ENCODE assay signal across 12 mouse cellular contexts in the genomic region with DNA sequence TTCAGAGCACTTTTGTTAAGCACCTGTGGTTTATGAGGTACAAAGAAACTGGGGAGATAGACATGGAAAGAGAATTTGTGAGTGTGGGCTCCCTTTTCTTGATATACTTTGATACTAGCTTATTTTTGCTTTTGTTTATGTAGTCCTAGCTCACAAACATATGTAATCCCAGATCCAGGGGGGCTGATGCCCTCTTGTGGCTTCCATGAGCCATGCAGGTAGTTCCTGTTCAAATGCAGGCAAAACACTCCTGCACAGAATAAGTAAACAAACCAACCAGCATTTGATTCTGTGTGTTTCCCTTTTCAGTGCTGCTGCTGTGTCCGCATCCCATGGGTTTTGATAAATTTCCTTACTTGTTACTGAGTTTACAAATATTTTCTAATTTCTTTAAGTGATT. TPM values are rescaled to one million over a fixed set of nuclear protein-coding genes. Genes with fewer than 3 reads are reported as not detected.
DNase-seq lines count a peak whose midpoint lies in the region; ATAC-seq and TF ChIP-seq lines count a peak whose summit lies in the region.
"Had no signal": no experiment of that assay in that cellular context is flagged by ENCODE, and none has a peak within 500 bp of the region (broad histone marks: within the 10 kb centered on the region; RNA-seq: fewer than 3 reads in every experiment).

No protein-coding gene starts in this region.

- TF ChIP-seq POLR2A in liver, adult 2 months (IDR thresholded peaks at IDR 0.05; ENCODE audit: extremely low read depth, insufficient read depth, low read length) = no peak

- 43% methylated on average over 1 of the region's 1 CpGs for WGBS in liver, adult 2 months
- 71% methylated on average over 1 of the region's 1 CpGs for WGBS in liver, embryonic 12.5 days (ENCODE audit: insufficient replicate concordance)

- no peak for ATAC-seq in liver, embryonic 12.5 days

- H3K9ac ChIP-seq in liver, adult 2 months (ENCODE audit: low read depth, low read length) = no peak overlapping the region
- no peak overlapping the region for H3K9ac ChIP-seq in liver, embryonic 12.5 days
- H3K9ac ChIP-seq: heart, embryonic 15.5 days; limb, embryonic 13.5 days; neural tube, embryonic 13.5 days; stomach, embryonic 15.5 days had no signal

- no peaks in the 10 kb centered on the region for H3K79me2 ChIP-seq in liver, adult 2 months (ENCODE audit: control insufficient read depth, insufficient read depth, low read length)

- no peaks in the 10 kb centered on the region for H3K9me3 ChIP-seq in liver, embryonic 12.5 days (replicated peaks)
- H3K9me3 ChIP-seq: heart, embryonic 15.5 days; limb, embryonic 13.5 days; neural tube, embryonic 13.5 days; stomach, embryonic 15.5 days had no signal

- peaks cover 36% of the 10 kb centered on the region; the same call in 1 of the 2 replicates for H3K36me3 ChIP-seq in liver, adult 2 months (ENCODE audit: control insufficient read depth, insufficient read depth, low read length)
- H3K36me3 ChIP-seq in liver, embryonic 12.5 days = peaks cover 77% of the 10 kb centered on the region

- no peak overlapping the region for H3K4me2 ChIP-seq in liver, embryonic 12.5 days
- H3K4me2 ChIP-seq: heart, embryonic 15.5 days; limb, embryonic 13.5 days; neural tube, embryonic 13.5 days; stomach, embryonic 15.5 days had no signal

- TF ChIP-seq CTCF in liver, adult 2 months (IDR thresholded peaks at IDR 0.05; ENCODE audit: low read depth, low read length) = peak; percentile 63; the same call in 1 of the 2 replicates

- no peak overlapping the region for H3K27ac ChIP-seq in liver, adult 2 months (replicated peaks; ENCODE audit: insufficient read depth, low read depth, low read length)
- no peak overlapping the region for H3K27ac ChIP-seq in liver, embryonic 12.5 days
- H3K27ac ChIP-seq: heart, embryonic 15.5 days; limb, embryonic 13.5 days; neural tube, embryonic 13.5 days; stomach, embryonic 15.5 days had no signal

- H3K4me3 ChIP-seq in liver, adult 2 months (ENCODE audit: insufficient read depth, low read depth, low read length) = no peak overlapping the region
- no peak overlapping the region for H3K4me3 ChIP-seq in liver, embryonic 12.5 days
- H3K4me3 ChIP-seq: heart, embryonic 15.5 days; limb, embryonic 13.5 days; neural tube, embryonic 13.5 days; stomach, embryonic 15.5 days had no signal

- DNase-seq in cerebellum, postnatal 36 days = peak; percentile 32 to 46
- no peak for DNase-seq in cerebellum, postnatal 4 days (ENCODE audit: low spot score in 2 of 2)
- peak; percentile 37 for DNase-seq in liver, adult 2 months (ENCODE audit: extremely low read depth, low read depth, low spot score)
- DNase-seq in embryo, embryonic 10.5 days (ENCODE audit: low spot score) = peak; percentile 72
- peak; percentile 26 for DNase-seq in lung, postnatal 36 days
- DNase-seq in thymus, postnatal 0 days (ENCODE audit: low spot score) = no peak
- no peak for DNase-seq in layer of hippocampus, postnatal 14 days (ENCODE audit: low spot score in 2 of 2)

- no peaks in the 10 kb centered on the region for H3K27me3 ChIP-seq in liver, adult 2 months (ENCODE audit: control insufficient read depth, insufficient read depth, low read length)
- H3K27me3 ChIP-seq in liver, embryonic 12.5 days (replicated peaks) = no peaks in the 10 kb centered on the region
- H3K27me3 ChIP-seq: heart, embryonic 15.5 days; limb, embryonic 13.5 days; neural tube, embryonic 13.5 days; stomach, embryonic 15.5 days had no signal

- peaks cover 2% of the 10 kb centered on the region; the same call in 1 of the 2 replicates for H3K4me1 ChIP-seq in liver, adult 2 months (ENCODE audit: control insufficient read depth, insufficient read depth, low read length)
- H3K4me1 ChIP-seq in liver, embryonic 12.5 days = peaks cover 30% of the 10 kb centered on the region

RNA-seq across cellular contexts. Expression of a gene that starts 4.7 kb away (rescaled TPM):
- total RNA-seq in liver, adult 2 months (2014; rRNA removed) = 6.3 and 6.9 TPM in 2 replicates
- 3.4 and 4.6 TPM in 2 replicates for polyA plus RNA-seq in liver, adult 2 months (2012; rRNA removed)
- polyA plus RNA-seq in liver, embryonic 12.5 days (2016; fragmentation: Nextera tagmentation; extraction: Ambion mirVana) = 12.5 and 13.3 TPM in 2 replicates
- 16.1 and 18.4 TPM in 2 replicates for polyA plus RNA-seq in thymus, postnatal 0 days (2015; fragmentation: Nextera tagmentation; extraction: Ambion mirVana)
- 10 to 100 TPM; 10.2 to 10.9 TPM for total RNA-seq in layer of hippocampus, postnatal 14 days (2021)

RNA-seq across cellular contexts. Expression of a gene that starts 18.8 kb away (rescaled TPM):
- not detected in 2 replicates for total RNA-seq in liver, adult 2 months (2014; rRNA removed)
- polyA plus RNA-seq in liver, adult 2 months (2012; rRNA removed) = not detected in 2 replicates
- polyA plus RNA-seq in liver, embryonic 12.5 days (2016; fragmentation: Nextera tagmentation; extraction: Ambion mirVana) = not detected in 2 replicates
- not detected in 2 replicates for polyA plus RNA-seq in thymus, postnatal 0 days (2015; fragmentation: Nextera tagmentation; extraction: Ambion mirVana)
- total RNA-seq in layer of hippocampus, postnatal 14 days (2021) = 10 to 100 TPM; 76.0 to 76.9 TPM
- polyA plus RNA-seq: heart, embryonic 15.5 days; limb, embryonic 13.5 days; stomach, embryonic 15.5 days had no signal

RNA-seq across cellular contexts. Expression of a gene that starts 35.8 kb away (rescaled TPM):
- total RNA-seq in liver, adult 2 months (2014; rRNA removed) = 2.4 and 3.4 TPM in 2 replicates
- 0.70 and 0.99 TPM in 2 replicates for polyA plus RNA-seq in liver, adult 2 months (2012; rRNA removed)
- 1.9 and 2.0 TPM in 2 replicates for polyA plus RNA-seq in liver, embryonic 12.5 days (2016; fragmentation: Nextera tagmentation; extraction: Ambion mirVana)
- polyA plus RNA-seq in thymus, postnatal 0 days (2015; fragmentation: Nextera tagmentation; extraction: Ambion mirVana) = 45.4 and 58.3 TPM in 2 replicates
- 10 to 100 TPM; 97.4 to 97.9 TPM for total RNA-seq in layer of hippocampus, postnatal 14 days (2021)

Comparison
In these comparisons a context has a peak if more than half of its experiments do, and no peak if none do; other contexts are left out.
1. DNase-seq: peak in cerebellum, postnatal 36 days (2 of 2), liver, adult 2 months (single experiment), embryo, embryonic 10.5 days (single experiment) and lung, postnatal 36 days (single experiment); none in cerebellum, postnatal 4 days (0 of 2), thymus, postnatal 0 days (single experiment) and layer of hippocampus, postnatal 14 days (0 of 2).
2. RNA of a gene that starts 35.8 kb away (polyA plus RNA-seq): 45.4 to 58.3 TPM in thymus, postnatal 0 days; 1.9 to 2.0 TPM in liver, embryonic 12.5 days and 0.70 to 0.99 TPM in liver, adult 2 months; every median in the first group is over 10 times any median in the second.